Mouse (Mus musculus) heart, embryonic 13.5 days (tissue): ENCODE results near the gene Ehd2. TPM values are rescaled to one million over a fixed set of nuclear protein-coding genes. Genes with fewer than 3 reads are reported as not detected.
A peak's percentile ranks its signal among the peaks of the same experiment; 100 is the strongest.

Experiments
- ATAC-seq: fragments of 200-750 bp; cut with Nextera tagmentation; 2 replicates; pipeline ENCODE4 v1.8.0; 2017; ENCODE audit warnings: moderate TSS enrichment; ENCODE audit not compliant: insufficient number of reproducible peaks, low FRiP score, low TSS enrichment; ENCODE audit errors: extremely low read depth
- H3K27ac ChIP-seq: fragments of 300-500 bp; sonication (generic); replicated peaks from 2 replicates; pipeline ENCODE4 v1.5.1; 2015; ENCODE audit warnings: moderate library complexity, mild to moderate bottlenecking, inconsistent platforms
- H3K27me3 ChIP-seq: fragments of 300-500 bp; sonication (generic); replicated peaks from 2 replicates; pipeline ENCODE4 v1.6.1; 2015; ENCODE audit warnings: mild to moderate bottlenecking, inconsistent platforms
- H3K36me3 ChIP-seq: fragments of 300-500 bp; sonication (generic); 2 replicates; pipeline ENCODE4 v1.6.1; 2015; ENCODE audit warnings: mild to moderate bottlenecking, inconsistent platforms
- H3K4me1 ChIP-seq: fragments of 300-500 bp; sonication (generic); 2 replicates; pipeline ENCODE4 v1.6.1; 2015; ENCODE audit warnings: inconsistent platforms
- H3K4me2 ChIP-seq: fragments of 300-500 bp; sonication (generic); 2 replicates; pipeline ENCODE4 v1.6.1; 2015; ENCODE audit warnings: inconsistent platforms, mild to moderate bottlenecking, moderate library complexity
- H3K4me3 ChIP-seq: fragments of 300-500 bp; sonication (generic); 2 replicates; pipeline ENCODE4 v1.5.1; 2015; ENCODE audit warnings: moderate library complexity, mild to moderate bottlenecking, inconsistent platforms
- H3K9ac ChIP-seq: fragments of 300-500 bp; sonication (generic); 2 replicates; pipeline ENCODE4 v1.6.1; 2015; ENCODE audit warnings: inconsistent platforms, mild to moderate bottlenecking, moderate library complexity
- H3K9me3 ChIP-seq: fragments of 300-500 bp; sonication (generic); 2 replicates; pipeline ENCODE4 v1.6.1; 2016; ENCODE audit warnings: inconsistent platforms
- WGBS: fragments of 180-500 bp; shearing (Covaris S2); methylation state at CpG from one replicate; pipeline ENCODE4 v1.1.7; 2015; ENCODE audit warnings: mixed read lengths; 5-methylcytosine and 5-hydroxymethylcytosine counted together
- polyA plus RNA-seq: library from polyadenylated mRNA; unstranded; fragments of >200 nt; fragmentation: Nextera tagmentation; extraction: Ambion mirVana; gene quantifications from 2 replicates; pipeline ENCODE4 v1.2.1, GENCODE M21; 2015

The Ehd2 gene
- polyA plus RNA-seq, 1 experiment from 2014 or later = 40.2 TPM

DNA sequence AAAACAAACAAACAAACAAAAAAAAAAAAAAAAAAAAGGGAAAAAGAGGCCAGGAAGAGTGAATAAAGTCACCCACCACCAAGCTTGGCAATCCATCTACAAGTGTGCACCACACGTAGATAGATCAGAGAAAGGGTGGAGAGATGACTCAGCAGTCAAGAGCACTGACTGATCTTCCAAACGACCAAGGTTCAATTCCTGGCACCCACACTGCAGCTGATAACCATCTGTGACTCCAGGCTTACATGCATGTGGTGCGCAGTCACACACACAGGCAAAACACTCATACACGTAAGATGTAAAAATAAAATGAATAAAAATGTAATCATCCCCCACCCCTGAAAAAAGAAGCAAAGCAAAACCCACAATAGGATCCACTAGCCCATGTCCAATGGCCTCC is 35.7 kb upstream of the Ehd2 start:
- 70% methylated on average over 4 of the region's 4 CpGs for WGBS
- ATAC-seq = no peak
- Histone ChIP-seq H3K9ac (no peak overlapping the region), H3K27ac (peak overlapping the region; percentile 46; the same call in 1 of the 2 replicates), H3K4me3 (no peak overlapping the region), H3K4me1 (peaks cover 47% of the 10 kb centered on the region), H3K4me2 (no peak overlapping the region), H3K27me3 (no peaks in the 10 kb centered on the region), H3K9me3 (no peaks in the 10 kb centered on the region), H3K36me3 (peaks cover 30% of the 10 kb centered on the region)

DNA sequence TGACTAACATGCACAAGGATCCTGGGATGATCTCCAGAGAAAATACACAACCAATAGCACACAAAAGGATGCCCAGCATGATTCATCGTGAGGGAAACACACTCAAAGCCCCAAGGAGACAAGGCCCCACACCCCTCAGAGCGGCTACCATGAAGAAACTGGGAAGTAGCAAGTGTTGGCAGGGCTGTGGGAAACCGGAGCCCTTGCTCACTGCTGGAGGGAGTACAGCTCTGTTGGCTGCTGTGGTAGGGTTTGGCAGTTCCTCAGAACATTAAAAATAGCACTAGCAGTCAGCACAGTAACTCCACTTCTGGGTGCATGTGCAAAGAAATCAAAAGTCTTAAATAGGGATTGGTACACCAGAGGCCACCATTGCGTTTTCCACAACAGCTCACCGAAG is 34.8 kb upstream of the Ehd2 start:
- Histone ChIP-seq H3K27ac (peak overlapping the region; percentile 46), H3K27me3 (no peaks in the 10 kb centered on the region), H3K9ac (no peak overlapping the region), H3K9me3 (no peaks in the 10 kb centered on the region), H3K4me3 (no peak overlapping the region), H3K4me1 (peaks cover 47% of the 10 kb centered on the region), H3K4me2 (no peak overlapping the region), H3K36me3 (peaks cover 36% of the 10 kb centered on the region)
- no peak for ATAC-seq
- 79% methylated on average over 5 of the region's 5 CpGs for WGBS

DNA sequence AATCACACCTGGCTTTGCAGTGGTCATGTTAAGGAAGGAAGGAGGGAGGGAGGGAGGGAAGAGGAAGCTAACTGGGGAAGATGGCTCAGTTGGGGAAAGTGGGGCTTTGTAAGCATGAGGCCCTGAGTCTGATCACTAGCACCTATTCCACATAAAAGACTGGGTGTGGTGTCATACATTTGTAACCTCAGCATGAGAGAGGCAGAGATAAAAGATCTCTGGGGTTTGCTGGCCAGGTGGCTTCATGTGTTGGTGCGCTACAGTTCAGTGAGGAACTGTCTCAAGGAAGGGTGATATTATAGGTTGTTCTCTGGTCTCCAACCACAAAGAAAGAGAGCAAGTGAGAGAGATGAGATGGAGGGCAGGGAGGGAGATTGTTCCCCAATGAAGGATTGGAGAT is 34.3 kb upstream of the Ehd2 start:
- peaks cover 36% of the 10 kb centered on the region for H3K36me3 ChIP-seq
- no peak overlapping the region for H3K4me3 ChIP-seq
- no peak overlapping the region for H3K9ac ChIP-seq
- H3K27ac ChIP-seq = no peak overlapping the region; the same call in 1 of the 2 replicates
- no peaks in the 10 kb centered on the region for H3K27me3 ChIP-seq
- peaks cover 47% of the 10 kb centered on the region for H3K4me1 ChIP-seq
- no peak for ATAC-seq
- H3K9me3 ChIP-seq = no peaks in the 10 kb centered on the region
- no peak overlapping the region for H3K4me2 ChIP-seq
- WGBS = 100% methylated on average over 1 of the region's 1 CpGs

DNA sequence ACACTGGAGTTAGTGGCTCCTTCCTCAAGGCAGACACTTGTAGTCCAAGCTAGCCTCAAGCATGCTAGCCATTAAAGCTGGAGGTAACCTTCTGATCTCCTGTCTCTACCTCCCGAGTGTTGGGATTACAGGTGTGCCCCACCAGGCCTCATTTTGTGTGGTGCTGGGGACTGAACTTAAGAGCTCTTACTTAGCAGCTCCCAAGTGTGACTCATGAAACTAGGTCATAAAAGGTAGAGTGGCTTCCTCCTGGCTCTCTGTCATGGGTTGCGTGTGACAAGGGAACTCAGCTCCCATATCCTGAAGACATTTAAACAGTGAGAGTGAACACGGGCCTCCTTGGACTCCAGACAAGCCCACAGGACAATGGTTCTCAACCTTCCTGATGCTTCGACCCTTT is 26.4 kb upstream of the Ehd2 start:
- Histone ChIP-seq H3K4me3 (no peak overlapping the region), H3K9me3 (no peaks in the 10 kb centered on the region), H3K4me1 (no peaks in the 10 kb centered on the region), H3K36me3 (peaks cover 95% of the 10 kb centered on the region), H3K27ac (no peak overlapping the region), H3K9ac (no peak overlapping the region), H3K4me2 (no peak overlapping the region), H3K27me3 (no peaks in the 10 kb centered on the region)
- no peak for ATAC-seq
- WGBS = 87% methylated on average over 4 of the region's 4 CpGs

DNA sequence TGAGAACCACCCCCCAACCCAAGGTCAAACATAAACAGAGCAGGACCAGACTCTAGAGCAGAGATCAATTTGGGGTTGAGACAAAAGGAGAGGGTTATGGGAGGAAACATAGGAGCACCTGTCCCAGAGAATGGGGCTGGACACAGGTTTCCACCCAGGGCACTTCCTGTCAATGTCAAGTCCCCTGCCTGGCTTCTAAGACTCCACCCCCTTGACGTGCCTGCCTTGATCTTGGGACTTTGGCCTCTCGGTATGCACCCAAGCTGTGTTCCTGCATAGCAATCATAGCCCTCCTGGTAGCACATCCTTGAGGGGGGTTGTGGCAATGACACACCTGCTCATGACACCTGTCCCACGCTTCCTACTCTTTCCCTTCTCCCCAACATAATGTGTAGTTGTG is 25.8 kb upstream of the Ehd2 start:
- no peak overlapping the region for H3K27ac ChIP-seq
- H3K4me3 ChIP-seq = no peak overlapping the region
- H3K36me3 ChIP-seq = peaks cover 100% of the 10 kb centered on the region
- H3K9me3 ChIP-seq = no peaks in the 10 kb centered on the region
- WGBS = 72% methylated on average over 3 of the region's 3 CpGs
- no peak overlapping the region for H3K9ac ChIP-seq
- no peaks in the 10 kb centered on the region for H3K27me3 ChIP-seq
- ATAC-seq = no peak
- no peak overlapping the region for H3K4me2 ChIP-seq
- no peaks in the 10 kb centered on the region for H3K4me1 ChIP-seq

DNA sequence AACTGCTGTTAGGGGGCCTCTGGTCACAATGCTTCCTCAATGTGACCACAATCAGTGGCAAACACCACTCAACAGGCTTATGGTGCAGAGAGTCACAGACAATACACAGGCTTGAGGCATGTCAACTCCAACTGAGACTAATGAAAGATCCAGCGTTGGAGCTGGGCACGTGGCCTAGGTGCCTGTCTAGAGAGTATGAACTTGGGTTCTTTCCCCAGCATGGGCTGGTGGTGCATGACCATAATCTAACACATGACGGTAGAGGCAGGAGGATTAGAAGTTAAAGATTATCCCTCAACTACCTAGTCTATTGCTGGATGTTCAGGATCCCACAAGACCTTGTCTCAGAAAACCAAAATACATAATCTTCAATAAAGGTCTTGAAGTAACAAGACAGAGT is 24.4 kb upstream of the Ehd2 start:
- H3K27me3 ChIP-seq = no peaks in the 10 kb centered on the region
- no peak for ATAC-seq
- H3K4me3 ChIP-seq = no peak overlapping the region
- H3K36me3 ChIP-seq = peaks cover 100% of the 10 kb centered on the region
- no peak overlapping the region for H3K4me2 ChIP-seq
- H3K9me3 ChIP-seq = no peaks in the 10 kb centered on the region
- no peak overlapping the region for H3K27ac ChIP-seq
- 90% methylated on average over 3 of the region's 3 CpGs for WGBS
- no peaks in the 10 kb centered on the region for H3K4me1 ChIP-seq
- no peak overlapping the region for H3K9ac ChIP-seq

DNA sequence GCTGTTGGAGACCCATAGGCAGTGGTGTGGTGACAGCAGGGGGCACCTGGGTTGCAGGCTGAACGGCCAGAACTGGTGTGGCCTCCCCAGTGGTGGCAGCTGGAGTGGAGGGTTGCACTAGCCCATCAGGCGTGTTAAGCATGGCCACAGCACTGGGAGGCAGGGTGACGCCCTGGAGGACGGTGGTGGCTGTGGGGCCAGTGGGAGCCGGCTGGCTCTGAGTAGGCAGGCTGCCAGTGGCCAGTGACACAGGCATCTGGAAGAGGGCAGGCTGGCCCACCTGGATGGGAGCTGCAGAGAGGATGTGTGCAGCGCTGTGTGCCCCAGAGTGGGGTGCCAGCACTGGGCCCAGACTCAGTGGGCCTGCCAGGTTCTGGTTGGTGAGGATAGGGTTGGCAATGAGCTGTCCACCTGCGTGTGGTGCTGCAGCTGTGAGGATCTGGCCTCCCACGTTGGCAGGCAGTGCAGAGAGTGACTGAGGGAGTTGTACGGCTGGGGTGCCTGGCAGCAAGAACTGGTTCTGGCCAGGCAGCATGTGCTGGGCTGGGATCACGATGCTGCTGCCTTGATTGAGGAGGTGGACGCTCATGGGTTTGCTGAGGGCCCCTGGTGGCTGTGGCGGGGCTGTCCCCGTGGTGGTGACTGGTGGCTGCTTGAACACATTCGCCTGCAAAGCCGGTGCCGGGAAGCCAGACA is 20.4 kb upstream of the Ehd2 start:
- H3K27me3 ChIP-seq = no peaks in the 10 kb centered on the region
- H3K9ac ChIP-seq = no peak overlapping the region
- peaks cover 90% of the 10 kb centered on the region for H3K36me3 ChIP-seq
- ATAC-seq = no peak
- H3K4me1 ChIP-seq = 0 out of 2 replicates have a peak, but pooled peaks cover under 1% of the 10 kb centered on the region
- 86% methylated on average over 16 of the region's 16 CpGs for WGBS
- no peak overlapping the region for H3K4me2 ChIP-seq
- no peaks in the 10 kb centered on the region for H3K9me3 ChIP-seq
- no peak overlapping the region for H3K4me3 ChIP-seq
- no peak overlapping the region for H3K27ac ChIP-seq

DNA sequence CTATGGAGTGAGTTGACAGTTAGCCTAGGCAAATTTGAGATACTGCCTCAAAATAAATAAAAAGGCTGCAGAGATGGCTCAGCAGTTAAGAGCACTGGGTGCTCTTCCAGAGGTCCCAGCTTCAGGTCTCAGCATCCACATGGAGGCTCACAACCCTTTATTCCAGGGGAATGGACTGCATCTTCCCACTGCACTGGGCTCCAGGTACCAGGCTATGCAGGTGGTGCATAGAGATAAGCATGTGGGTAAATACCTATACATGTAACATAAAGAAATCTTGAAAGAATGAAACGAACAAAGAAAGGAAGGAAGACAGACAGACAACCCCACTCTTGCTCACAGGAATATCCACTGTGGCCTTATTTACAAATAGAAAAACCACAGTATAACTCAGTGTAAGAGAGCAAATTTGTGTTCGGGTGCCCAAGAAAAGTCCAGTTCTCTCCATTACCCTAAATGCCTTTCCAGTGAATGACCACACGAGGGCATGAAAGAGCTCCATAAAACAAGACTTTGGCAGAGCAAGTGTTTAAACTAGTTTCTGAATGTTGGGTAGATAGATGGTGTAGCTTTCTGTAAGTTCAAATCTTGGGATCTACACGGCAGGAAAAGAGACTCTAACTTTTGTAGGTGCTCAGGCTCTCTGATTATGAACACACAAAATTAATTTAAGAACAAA is 15.5 kb upstream of the Ehd2 start:
- no peak overlapping the region for H3K4me3 ChIP-seq
- H3K27ac ChIP-seq = no peak overlapping the region
- H3K4me2 ChIP-seq = no peak overlapping the region
- 34% methylated on average over 4 of the region's 4 CpGs for WGBS
- H3K27me3 ChIP-seq = no peaks in the 10 kb centered on the region
- H3K36me3 ChIP-seq = peaks cover 68% of the 10 kb centered on the region
- no peak for ATAC-seq
- peaks cover 30% of the 10 kb centered on the region for H3K4me1 ChIP-seq
- no peak overlapping the region for H3K9ac ChIP-seq
- no peaks in the 10 kb centered on the region for H3K9me3 ChIP-seq

DNA sequence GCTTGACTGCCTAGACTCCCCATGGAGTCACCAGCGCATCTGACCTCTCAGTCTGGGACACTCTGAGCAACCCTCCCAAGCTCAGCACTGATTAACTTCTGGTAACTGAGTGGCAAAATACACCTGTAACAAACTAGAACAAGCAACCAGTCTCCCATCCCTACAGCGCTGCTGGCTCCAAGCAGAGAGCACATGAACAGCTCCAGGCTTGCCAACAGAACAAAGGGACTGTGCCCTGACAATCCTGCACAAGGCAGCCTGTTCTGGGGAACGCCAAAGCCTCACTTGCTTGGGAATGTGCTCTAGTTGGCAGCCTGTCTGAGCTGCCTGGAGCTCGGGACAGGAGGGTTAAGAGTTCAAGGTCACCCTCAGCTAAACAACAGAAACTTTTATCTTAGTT is 14.2 kb upstream of the Ehd2 start:
- 56% methylated on average over 4 of the region's 4 CpGs for WGBS
- no peak for ATAC-seq
- Histone ChIP-seq H3K4me2 (no peak overlapping the region), H3K4me1 (peaks cover 30% of the 10 kb centered on the region), H3K27ac (peak overlapping the region; percentile 78), H3K4me3 (no peak overlapping the region), H3K9me3 (no peaks in the 10 kb centered on the region), H3K36me3 (peaks cover 68% of the 10 kb centered on the region), H3K27me3 (no peaks in the 10 kb centered on the region), H3K9ac (0 out of 2 replicates have a peak overlapping the region, but pooled peaks have one; percentile 50)

DNA sequence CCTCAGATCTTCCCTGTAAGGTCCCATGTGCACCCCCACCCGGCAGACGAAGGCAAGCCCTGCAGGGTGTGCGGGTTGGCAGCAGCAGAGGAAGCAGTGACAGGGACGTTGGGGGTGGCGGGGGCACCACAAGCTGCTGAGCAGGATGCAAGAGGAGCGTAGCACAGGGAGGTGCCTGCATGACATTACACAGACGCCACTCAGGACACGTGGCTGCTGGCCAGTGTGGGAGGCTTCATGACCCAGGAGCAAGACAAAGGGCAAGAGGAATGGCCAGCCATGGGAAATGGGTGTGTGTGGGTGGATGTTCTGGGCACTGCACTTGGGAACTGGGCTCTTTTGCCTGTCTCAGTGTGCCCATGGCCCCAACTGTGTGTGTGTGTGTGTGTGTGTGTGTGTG is 12.9 kb upstream of the Ehd2 start:
- Histone ChIP-seq H3K4me2 (no peak overlapping the region), H3K27me3 (no peaks in the 10 kb centered on the region), H3K36me3 (peaks cover 64% of the 10 kb centered on the region), H3K9me3 (no peaks in the 10 kb centered on the region), H3K9ac (peak overlapping the region; percentile 64; the same call in 1 of the 2 replicates), H3K4me1 (peaks cover 30% of the 10 kb centered on the region), H3K4me3 (no peak overlapping the region), H3K27ac (peak overlapping the region; percentile 78; the same call in 1 of the 2 replicates)
- ATAC-seq = peak; percentile 55; the same call in 1 of the 2 replicates
- 53% methylated on average over 8 of the region's 8 CpGs for WGBS

DNA sequence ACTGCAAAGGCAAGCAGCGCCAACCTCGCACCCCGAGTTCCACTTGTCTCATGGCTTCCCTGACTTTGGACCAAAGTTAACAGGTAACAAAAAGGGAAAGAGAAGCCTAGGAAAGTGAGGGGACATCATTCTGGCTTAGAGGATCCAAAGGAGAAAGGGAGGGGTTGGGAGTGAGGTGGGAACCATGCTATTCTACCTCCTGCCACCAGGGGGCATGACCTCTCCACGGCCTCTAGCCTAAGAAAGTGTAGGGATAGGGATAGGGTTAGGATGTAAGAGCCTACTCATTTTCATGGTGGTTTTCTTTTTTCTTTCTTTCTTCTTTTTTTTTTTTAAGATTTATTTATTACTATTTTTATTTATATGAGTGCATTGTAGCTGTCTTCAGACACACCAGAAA is 8.5 kb upstream of the Ehd2 start:
- no peak overlapping the region for H3K9ac ChIP-seq
- H3K4me1 ChIP-seq = peaks cover 12% of the 10 kb centered on the region
- no peak overlapping the region for H3K27ac ChIP-seq
- H3K9me3 ChIP-seq = no peaks in the 10 kb centered on the region
- no peak for ATAC-seq
- H3K36me3 ChIP-seq = peaks cover 91% of the 10 kb centered on the region
- H3K27me3 ChIP-seq = no peaks in the 10 kb centered on the region
- WGBS = 72% methylated on average over 4 of the region's 4 CpGs
- H3K4me3 ChIP-seq = no peak overlapping the region
- no peak overlapping the region for H3K4me2 ChIP-seq

DNA sequence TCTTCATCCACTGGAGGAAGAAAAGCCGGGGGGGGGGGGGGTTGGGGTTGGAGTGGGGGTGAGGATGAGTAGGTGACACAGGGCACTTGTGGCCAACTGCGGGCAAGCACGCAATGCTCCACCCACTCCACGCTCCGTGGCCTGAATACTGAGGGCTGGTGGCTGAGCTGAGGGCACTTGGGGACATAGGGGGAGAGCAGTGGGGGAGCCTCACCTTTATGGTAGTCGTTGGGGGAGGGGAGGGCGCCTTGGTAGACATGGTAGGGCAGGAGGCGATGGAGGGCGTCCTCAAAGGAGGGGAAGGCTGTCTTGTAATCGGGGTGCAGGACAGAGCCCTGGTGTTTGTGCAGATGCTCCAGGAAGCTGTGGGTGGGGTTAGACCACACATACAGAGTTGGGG is 8.1 kb upstream of the Ehd2 start:
- ATAC-seq = no peak
- peaks cover 91% of the 10 kb centered on the region for H3K36me3 ChIP-seq
- H3K9me3 ChIP-seq = no peaks in the 10 kb centered on the region
- no peak overlapping the region for H3K9ac ChIP-seq
- peaks cover 7% of the 10 kb centered on the region for H3K4me1 ChIP-seq
- H3K4me3 ChIP-seq = no peak overlapping the region
- 87% methylated on average over 10 of the region's 10 CpGs for WGBS
- H3K27ac ChIP-seq = no peak overlapping the region
- no peak overlapping the region for H3K4me2 ChIP-seq
- no peaks in the 10 kb centered on the region for H3K27me3 ChIP-seq
